Mouse (Mus musculus) neural tube, embryonic 11.5 days (tissue): ENCODE measurements at regions not wholly inside any gene's neighbourhood (a gene's known extent, or its start where the extent isn't known, plus 50 kb on each side); places are given as distances from the start of the nearest gene placed in this dataset.

Source experiments
- ATAC-seq: fragments of 200-750 bp; cut with Nextera tagmentation; 2 replicates; pipeline ENCODE4 v1.8.0; 2017; ENCODE audit warnings: moderate number of reproducible peaks, mild to moderate bottlenecking, moderate TSS enrichment, moderate library complexity; ENCODE audit not compliant: insufficient read depth, low FRiP score, low TSS enrichment
- DNase-seq: peaks from one replicate; pipeline ENCODE4 v3.0.0-alpha.2; 2015; ENCODE audit warnings: low spot score
- H3K27ac ChIP-seq: fragments of 300-500 bp; sonication (generic); 2 replicates; pipeline ENCODE4 v1.5.1; 2014; ENCODE audit warnings: low read depth, mild to moderate bottlenecking, low read length
- H3K27me3 ChIP-seq: fragments of 300-500 bp; sonication (generic); 2 replicates; pipeline ENCODE4 v1.6.1; 2014; ENCODE audit warnings: mild to moderate bottlenecking, low read length, mixed read lengths; ENCODE audit not compliant: control insufficient read depth, insufficient read depth
- H3K36me3 ChIP-seq: fragments of 300-500 bp; sonication (generic); 2 replicates; pipeline ENCODE4 v1.6.1; 2014; ENCODE audit warnings: mild to moderate bottlenecking, low read length, moderate library complexity, mixed read lengths; ENCODE audit not compliant: control insufficient read depth, insufficient read depth
- H3K4me1 ChIP-seq: fragments of 300-500 bp; sonication (generic); 2 replicates; pipeline ENCODE4 v1.6.1; 2014; ENCODE audit warnings: low read length, mixed read lengths; ENCODE audit not compliant: control insufficient read depth, insufficient read depth
- H3K4me2 ChIP-seq: fragments of 300-500 bp; sonication (generic); 2 replicates; pipeline ENCODE4 v1.6.1; 2014; ENCODE audit warnings: low read depth, mild to moderate bottlenecking, moderate library complexity
- H3K4me3 ChIP-seq: fragments of 300-500 bp; sonication (generic); 2 replicates; pipeline ENCODE4 v1.5.1; 2014; ENCODE audit warnings: low read depth, low read length
- H3K9ac ChIP-seq: fragments of 300-500 bp; sonication (generic); 2 replicates; pipeline ENCODE4 v1.6.1; 2014; ENCODE audit warnings: mild to moderate bottlenecking, low read length
- H3K9me3 ChIP-seq: fragments of 300-500 bp; sonication (generic); 2 replicates; pipeline ENCODE4 v1.6.1; 2016; ENCODE audit warnings: low read length; ENCODE audit not compliant: control insufficient read depth
- WGBS: fragments of 180-500 bp; shearing (Covaris S2); extraction: QIAGEN DNeasy Blood & Tissue Kit; methylation state at CpG from one replicate; pipeline ENCODE4 v1.1.7; 2014; 5-methylcytosine and 5-hydroxymethylcytosine counted together

- no peak for ATAC-seq
- H3K4me3 ChIP-seq: no peak overlapping the region
- H3K27me3 ChIP-seq: no peaks in the 10 kb centered on the region
- no peak overlapping the region for H3K27ac ChIP-seq
- H3K36me3 ChIP-seq: no peaks in the 10 kb centered on the region
- no peak for DNase-seq
- H3K9me3 ChIP-seq: no peaks in the 10 kb centered on the region
- WGBS: 36% methylated on average over 2 of the region's 2 CpGs
- H3K4me1 ChIP-seq: peaks cover 8% of the 10 kb centered on the region
- H3K9ac ChIP-seq: no peak overlapping the region
- no peak overlapping the region for H3K4me2 ChIP-seq
Observed at GRCm38 (mm10) chr16:29774949-29775348, 195.8 kb downstream of the Opa1 start.

- Histone ChIP-seq H3K27ac (no peak overlapping the region), H3K9ac (no peak overlapping the region), H3K36me3 (no peaks in the 10 kb centered on the region), H3K4me2 (no peak overlapping the region), H3K4me3 (no peak overlapping the region), H3K27me3 (no peaks in the 10 kb centered on the region), H3K4me1 (peaks cover 8% of the 10 kb centered on the region), H3K9me3 (no peaks in the 10 kb centered on the region)
- ATAC-seq (no peak), DNase-seq (no peak)
- WGBS: 53% methylated on average over 5 of the region's 5 CpGs
Observed at GRCm38 (mm10) chr16:29775879-29776278, 196.7 kb downstream of the Opa1 start.

GRCm38 (mm10) chr16:29782441-29782840, 203.3 kb downstream of the Opa1 start:
- H3K4me3 ChIP-seq: no peak overlapping the region
- ATAC-seq (no peak), DNase-seq (no peak)
- H3K36me3 ChIP-seq: no peaks in the 10 kb centered on the region
- H3K27ac ChIP-seq: no peak overlapping the region
- no peak overlapping the region for H3K4me2 ChIP-seq
- 74% methylated on average over 4 of the region's 4 CpGs for WGBS
- no peaks in the 10 kb centered on the region for H3K9me3 ChIP-seq
- no peaks in the 10 kb centered on the region for H3K27me3 ChIP-seq
- H3K9ac ChIP-seq: no peak overlapping the region
- H3K4me1 ChIP-seq: no peaks in the 10 kb centered on the region

- no peaks in the 10 kb centered on the region for H3K36me3 ChIP-seq
- H3K4me1 ChIP-seq: no peaks in the 10 kb centered on the region
- DNase-seq (no peak), ATAC-seq (no peak)
- 100% methylated on average over 3 of the region's 3 CpGs for WGBS
- H3K9me3 ChIP-seq: no peaks in the 10 kb centered on the region
- H3K9ac ChIP-seq: no peak overlapping the region
- no peak overlapping the region for H3K4me2 ChIP-seq
- H3K4me3 ChIP-seq: no peak overlapping the region
- H3K27ac ChIP-seq: no peak overlapping the region
- no peaks in the 10 kb centered on the region for H3K27me3 ChIP-seq
Observed at GRCm38 (mm10) chr16:29785114-29785513, 206.0 kb downstream of the Opa1 start.

GRCm38 (mm10) chr16:29786540-29786939, 207.4 kb downstream of the Opa1 start:
- 81% methylated on average over 8 of the region's 8 CpGs for WGBS
- no peaks in the 10 kb centered on the region for H3K9me3 ChIP-seq
- no peak for ATAC-seq
- no peak overlapping the region for H3K4me3 ChIP-seq
- H3K9ac ChIP-seq: no peak overlapping the region
- no peaks in the 10 kb centered on the region for H3K36me3 ChIP-seq
- H3K27me3 ChIP-seq: no peaks in the 10 kb centered on the region
- no peaks in the 10 kb centered on the region for H3K4me1 ChIP-seq
- H3K4me2 ChIP-seq: no peak overlapping the region
- H3K27ac ChIP-seq: no peak overlapping the region
- no peak for DNase-seq

- Histone ChIP-seq H3K4me1 (no peaks in the 10 kb centered on the region), H3K36me3 (no peaks in the 10 kb centered on the region), H3K27ac (no peak overlapping the region), H3K27me3 (no peaks in the 10 kb centered on the region), H3K9me3 (no peaks in the 10 kb centered on the region), H3K4me3 (no peak overlapping the region), H3K9ac (no peak overlapping the region), H3K4me2 (no peak overlapping the region)
- DNase-seq (no peak), ATAC-seq (no peak)
- 77% methylated on average over 5 of the region's 5 CpGs for WGBS
Observed at GRCm38 (mm10) chr16:29787633-29788511, 208.7 kb downstream of the Opa1 start.

GRCm38 (mm10) chr16:29790064-29790463, 210.9 kb downstream of the Opa1 start:
- 89% methylated on average over 3 of the region's 3 CpGs for WGBS
- no peaks in the 10 kb centered on the region for H3K27me3 ChIP-seq

GRCm38 (mm10) chr16:29799250-29799649, 220.1 kb downstream of the Opa1 start:
- DNase-seq (no peak), ATAC-seq (no peak)
- no peaks in the 10 kb centered on the region for H3K36me3 ChIP-seq
- H3K4me1 ChIP-seq: no peaks in the 10 kb centered on the region; the same call in 1 of the 2 replicates
- H3K9me3 ChIP-seq: no peaks in the 10 kb centered on the region
- H3K4me3 ChIP-seq: no peak overlapping the region
- H3K9ac ChIP-seq: no peak overlapping the region
- 69% methylated on average over 3 of the region's 3 CpGs for WGBS
- no peak overlapping the region for H3K27ac ChIP-seq
- no peak overlapping the region for H3K4me2 ChIP-seq
- no peaks in the 10 kb centered on the region for H3K27me3 ChIP-seq

More at GRCm38 (mm10) chr16:29790064-29790463, 210.9 kb downstream of the Opa1 start:
- no peaks in the 10 kb centered on the region for H3K36me3 ChIP-seq
- ATAC-seq (no peak), DNase-seq (no peak)
- no peak overlapping the region for H3K27ac ChIP-seq
- no peak overlapping the region for H3K4me2 ChIP-seq
- H3K4me1 ChIP-seq: no peaks in the 10 kb centered on the region
- H3K4me3 ChIP-seq: no peak overlapping the region
- no peaks in the 10 kb centered on the region for H3K9me3 ChIP-seq
- no peak overlapping the region for H3K9ac ChIP-seq

- WGBS: 55% methylated on average over 3 of the region's 3 CpGs
- Histone ChIP-seq H3K27ac (no peak overlapping the region), H3K4me1 (no peaks in the 10 kb centered on the region; the same call in 1 of the 2 replicates), H3K4me2 (no peak overlapping the region), H3K27me3 (no peaks in the 10 kb centered on the region), H3K4me3 (no peak overlapping the region), H3K36me3 (no peaks in the 10 kb centered on the region), H3K9me3 (no peaks in the 10 kb centered on the region), H3K9ac (no peak overlapping the region)
- no peak for DNase-seq
- no peak for ATAC-seq
Observed at GRCm38 (mm10) chr16:29799893-29800292, 220.8 kb downstream of the Opa1 start.
